Mouse (Mus musculus): ENCODE measurements around the gene Car6.

Car6 gene

DNA sequence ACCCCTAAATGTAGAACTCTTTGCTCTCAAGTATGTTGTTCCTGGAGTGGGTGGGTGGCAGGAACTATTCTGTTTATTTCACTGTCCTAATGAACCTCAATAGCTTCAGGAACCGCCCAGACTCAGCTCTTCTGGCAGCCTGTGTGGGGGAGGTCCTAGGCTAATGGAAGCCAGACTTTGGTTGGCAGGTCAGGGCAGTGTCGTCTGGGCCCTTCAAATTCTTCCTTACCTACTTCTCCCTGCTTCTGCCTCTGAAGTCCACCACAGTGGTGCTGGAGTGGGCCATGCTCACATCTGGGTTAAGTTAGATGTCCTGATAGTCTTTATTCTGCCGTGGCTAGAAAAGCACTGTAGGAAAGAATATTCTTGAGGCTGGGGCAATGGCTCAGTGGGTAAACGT lies 23.0 kb downstream of the Car6 start:
- DNase-seq (ENCODE audit: low spot score), result no peak

DNA sequence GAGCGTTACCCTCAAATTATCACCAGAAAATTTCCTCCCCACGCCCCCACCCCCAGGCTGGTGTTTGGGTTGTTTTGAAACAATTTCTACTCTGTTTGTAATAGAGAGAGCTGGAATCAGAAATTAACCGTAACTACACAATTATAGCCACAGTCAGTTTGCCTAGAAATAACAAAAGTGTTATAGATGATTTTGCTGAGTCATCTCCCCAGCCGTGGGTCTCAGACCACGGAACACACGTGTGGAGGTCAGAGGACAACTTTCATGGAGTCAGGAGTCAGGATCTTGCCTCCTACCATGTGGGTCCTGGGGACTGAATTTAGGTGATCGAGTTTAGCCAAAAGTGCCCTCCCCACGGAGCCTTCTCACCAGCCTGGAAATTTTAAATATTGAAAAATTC lies 24.0 kb downstream of the Car6 start:
- DNase-seq (ENCODE audit: low spot score), result no peak

GRCm38 (mm10) chr4:150176535-150176934 lies 24.6 kb downstream of the Car6 start:
- DNase-seq (ENCODE audit: low spot score), result peak; percentile 38

- DNase-seq (ENCODE audit: low spot score), result no peak
Observed at GRCm38 (mm10) chr4:150174027-150174426, 27.1 kb downstream of the Car6 start.

DNA sequence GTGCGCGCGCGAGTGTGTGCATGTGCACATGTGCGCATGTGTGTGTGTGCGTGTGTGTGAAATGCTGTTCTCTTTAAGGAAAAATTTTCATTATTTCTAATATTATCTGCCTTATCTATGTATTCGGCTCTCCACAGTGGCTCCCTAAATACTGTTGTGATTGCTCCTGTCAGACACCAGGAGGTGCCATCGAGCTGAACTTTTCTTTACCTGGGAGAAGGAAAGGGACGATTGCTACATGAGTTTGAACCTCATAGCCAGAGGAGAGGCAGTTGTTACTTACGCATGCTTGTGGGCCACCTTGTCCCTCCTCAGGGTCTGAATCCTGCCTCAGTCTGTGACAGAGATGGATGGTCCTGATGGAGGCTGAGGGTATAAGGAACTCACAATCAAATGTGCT lies 27.9 kb downstream of the Car6 start:
- DNase-seq (ENCODE audit: low spot score), result peak; percentile 48

- no peak for DNase-seq (ENCODE audit: low spot score)
Observed at GRCm38 (mm10) chr4:150172107-150172506, 29.0 kb downstream of the Car6 start.

DNA sequence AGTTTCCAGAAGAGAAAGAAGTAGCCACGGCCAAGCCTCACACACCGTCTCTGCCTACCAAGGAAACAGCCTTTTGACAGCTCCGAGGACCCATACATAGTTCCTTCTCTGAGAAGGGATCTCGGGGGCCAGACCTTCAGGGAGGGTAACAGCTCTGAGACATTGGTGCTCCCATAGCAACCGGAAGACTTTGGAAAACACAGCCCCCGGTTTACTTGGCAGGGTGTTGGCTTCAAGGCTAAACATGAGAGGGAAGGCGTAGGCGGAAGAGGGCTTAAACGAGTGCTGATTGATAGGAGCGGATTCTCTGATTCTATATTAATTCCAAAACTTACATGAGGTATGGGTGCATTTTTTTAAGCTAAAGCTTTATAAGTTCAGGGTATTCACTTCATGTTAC lies 32.7 kb downstream of the Car6 start:
- DNase-seq (ENCODE audit: low spot score), result no peak

GRCm38 (mm10) chr4:150164875-150165274 lies 36.3 kb downstream of the Car6 start:
- DNase-seq (ENCODE audit: low spot score), result no peak

GRCm38 (mm10) chr4:150162561-150163169 lies 38.5 kb downstream of the Car6 start:
- DNase-seq (ENCODE audit: low spot score), result no peak

GRCm38 (mm10) chr4:150159458-150159857 lies 41.7 kb downstream of the Car6 start:
- DNase-seq (ENCODE audit: low spot score), result no peak

- DNase-seq (ENCODE audit: low spot score), result no peak
Observed at GRCm38 (mm10) chr4:150157348-150157882, 43.7 kb downstream of the Car6 start.

DNA sequence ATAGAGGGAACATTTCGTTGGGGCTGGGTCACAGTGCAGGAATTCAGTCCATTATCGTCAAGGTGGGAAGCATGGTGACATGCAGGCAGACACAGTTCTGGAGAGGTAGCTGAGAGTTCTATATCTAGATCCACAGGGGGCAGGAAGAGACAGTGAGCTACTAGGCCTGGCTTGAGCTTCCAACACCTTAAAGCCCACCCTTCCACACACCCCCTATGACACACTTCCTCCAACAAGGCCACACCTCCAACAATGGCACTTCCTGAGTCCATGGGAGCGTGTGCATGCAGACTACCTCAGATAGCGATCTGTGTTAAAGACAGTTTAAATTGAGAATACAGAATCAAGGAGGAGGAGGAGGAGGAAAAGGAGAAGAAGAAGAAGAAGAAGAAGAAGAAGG lies 45.4 kb downstream of the Car6 start:
- DNase-seq (ENCODE audit: low spot score), result no peak

GRCm38 (mm10) chr4:150155301-150155700 lies 45.8 kb downstream of the Car6 start:
- DNase-seq (ENCODE audit: low spot score), result no peak

GRCm38 (mm10) chr4:150152483-150152882 lies 48.6 kb downstream of the Car6 start:
- DNase-seq (ENCODE audit: low spot score), result peak; percentile 34

GRCm38 (mm10) chr4:150151045-150151444 lies 50.1 kb downstream of the Car6 start:
- DNase-seq (ENCODE audit: low spot score), result no peak

- no peak for DNase-seq (ENCODE audit: low spot score)
Observed at GRCm38 (mm10) chr4:150146286-150146685, 54.8 kb downstream of the Car6 start.

GRCm38 (mm10) chr4:150144242-150144641 lies 56.9 kb downstream of the Car6 start:
- no peak for DNase-seq (ENCODE audit: low spot score)

DNA sequence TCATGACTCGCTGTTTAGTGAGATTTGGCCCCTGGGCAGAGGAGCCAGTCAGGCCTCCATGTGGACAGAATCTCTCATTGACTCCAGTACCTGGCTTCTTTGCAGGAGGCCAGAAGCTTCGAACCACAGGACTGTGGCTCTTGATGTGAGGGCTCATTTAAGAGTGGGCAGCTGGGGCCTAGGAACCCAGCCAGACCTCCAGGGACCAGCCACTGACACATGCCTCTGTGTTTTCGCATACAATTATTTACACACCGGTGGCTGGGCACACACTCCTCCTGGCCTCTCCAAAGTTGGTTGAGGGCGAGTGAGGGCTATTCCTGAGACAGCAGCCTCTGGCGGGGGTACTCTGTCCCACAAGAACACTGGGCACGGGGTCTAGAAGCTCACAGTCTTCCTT lies 60.8 kb downstream of the Car6 start:
- no peak for DNase-seq (ENCODE audit: low spot score)

DNA sequence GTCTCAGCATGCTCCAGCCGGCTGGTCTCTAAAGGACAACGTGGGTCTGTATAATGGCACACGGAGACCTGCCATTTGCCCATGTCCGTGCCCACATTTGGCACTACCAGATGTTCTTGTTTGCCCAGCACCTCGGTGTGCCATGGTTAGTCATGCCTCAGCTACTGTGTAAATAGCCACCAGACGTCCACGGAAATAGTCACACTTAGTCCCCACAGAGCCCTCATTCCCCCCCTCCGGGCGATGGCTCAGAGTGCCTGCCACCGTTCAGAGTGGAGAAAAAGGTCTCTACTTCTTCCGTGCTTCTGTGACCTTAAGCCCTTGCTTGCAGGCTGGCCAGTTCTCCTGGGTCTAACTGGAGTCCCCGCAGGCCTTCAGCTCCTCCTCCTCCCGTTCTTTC lies 62.0 kb downstream of the Car6 start:
- DNase-seq (ENCODE audit: low spot score), result no peak

GRCm38 (mm10) chr4:150138084-150138543 lies 63.0 kb downstream of the Car6 start:
- DNase-seq (ENCODE audit: low spot score), result peak; percentile 79

- DNase-seq (ENCODE audit: low spot score), result no peak
Observed at GRCm38 (mm10) chr4:150137368-150138083, 63.6 kb downstream of the Car6 start.
